Mouse (Mus musculus) lung, embryonic 14.5 days (tissue): ENCODE results near the gene Actr3b. TPM values are rescaled to one million over a fixed set of nuclear protein-coding genes. Genes with fewer than 3 reads are reported as not detected.
"Not testable (repeated sequence)": the region's sequence is repeated elsewhere in the genome, so short reads cannot be mapped to it uniquely, and the experiment has no call there.

Experiments
- ATAC-seq: fragments of 200-750 bp; cut with Nextera tagmentation; 2 replicates; pipeline ENCODE4 v1.8.0; 2017; ENCODE audit warnings: mild to moderate bottlenecking, moderate TSS enrichment, moderate library complexity; ENCODE audit not compliant: insufficient read depth
- DNase-seq: peaks from one replicate; pipeline ENCODE4 v3.0.0-alpha.2; 2015
- H3K27ac ChIP-seq: fragments of 300-500 bp; sonication (generic); 2 replicates; pipeline ENCODE4 v1.5.1; 2014; ENCODE audit warnings: low read depth, mild to moderate bottlenecking, moderate library complexity
- H3K27me3 ChIP-seq: fragments of 300-500 bp; sonication (generic); 2 replicates; pipeline ENCODE4 v1.6.1; 2014; ENCODE audit warnings: low read length, control low read depth; ENCODE audit not compliant: insufficient read depth
- H3K36me3 ChIP-seq: fragments of 300-500 bp; sonication (generic); 2 replicates; pipeline ENCODE4 v1.6.1; 2014; ENCODE audit warnings: control low read depth; ENCODE audit not compliant: insufficient read depth
- H3K4me1 ChIP-seq: fragments of 300-500 bp; sonication (generic); 2 replicates; pipeline ENCODE4 v1.6.1; 2014; ENCODE audit warnings: antibody characterized with exemption, control low read depth; ENCODE audit not compliant: insufficient read depth
- H3K4me2 ChIP-seq: fragments of 300-500 bp; sonication (generic); 2 replicates; pipeline ENCODE4 v1.6.1; 2014; ENCODE audit warnings: mild to moderate bottlenecking
- H3K4me3 ChIP-seq: fragments of 300-500 bp; sonication (generic); 2 replicates; pipeline ENCODE4 v1.5.1; 2014; ENCODE audit warnings: low read depth, low read length
- H3K9ac ChIP-seq: fragments of 300-500 bp; sonication (generic); 2 replicates; pipeline ENCODE4 v1.6.1; 2014
- H3K9me3 ChIP-seq: fragments of 300-500 bp; sonication (generic); 2 replicates; pipeline ENCODE4 v1.6.1; 2016; ENCODE audit warnings: low read depth, low read length, control low read depth
- CTCF ChIP-seq: IDR thresholded peaks from 2 replicates; pipeline ENCODE4 v1.5.1; 2016; ENCODE audit warnings: antibody characterized with exemption, low read depth
- WGBS: fragments of 180-500 bp; shearing (Covaris S2); extraction: QIAGEN DNeasy Blood & Tissue Kit; methylation state at CpG from one replicate; pipeline ENCODE4 v1.1.7; 2014; 5-methylcytosine and 5-hydroxymethylcytosine counted together
- polyA plus RNA-seq: library from polyadenylated mRNA; unstranded; fragments of >200 nt; fragmentation: Nextera tagmentation; extraction: Ambion mirVana; gene quantifications from 2 replicates; pipeline ENCODE4 v1.2.1, GENCODE M21; 2014

The Actr3b gene
- polyA plus RNA-seq = 2.3 and 2.9 TPM in 2 replicates

GRCm38 (mm10) chr5:25759460-25760409 is at the start of gene Actr3b:
Actr3b (plus strand) TSS chr5:25759997.
- ATAC-seq (peak; percentile 97), DNase-seq (peak; percentile 94)
- WGBS = 2% methylated on average over 45 of the region's 45 CpGs
- H3K36me3 ChIP-seq = no peaks in the 10 kb centered on the region
- peak within 1 kb of the TSS; percentile 59 for H3K4me3 ChIP-seq
- no peak for TF ChIP-seq CTCF
- peak within 1 kb of the TSS; percentile 55 for H3K9ac ChIP-seq
- H3K4me2 ChIP-seq = peak within 1 kb of the TSS; percentile 96
- no peak within 1 kb of the TSS for H3K27ac ChIP-seq
- no peaks in the 10 kb centered on the region for H3K27me3 ChIP-seq
- no peaks in the 10 kb centered on the region for H3K4me1 ChIP-seq
- no peaks in the 10 kb centered on the region for H3K9me3 ChIP-seq

GRCm38 (mm10) chr5:25713001-25713706 is 46.6 kb upstream of the Actr3b start:
- not testable (repeated sequence) for DNase-seq
- 79% methylated on average over 4 of the region's 4 CpGs for WGBS

GRCm38 (mm10) chr5:25719390-25719789 is 40.4 kb upstream of the Actr3b start:
- no peaks in the 10 kb centered on the region for H3K9me3 ChIP-seq

More at GRCm38 (mm10) chr5:25713001-25713706, 46.6 kb upstream of the Actr3b start:
- H3K36me3 ChIP-seq, H3K4me2 ChIP-seq, H3K27ac ChIP-seq, H3K27me3 ChIP-seq, H3K9me3 ChIP-seq, H3K4me3 ChIP-seq, H3K4me1 ChIP-seq, H3K9ac ChIP-seq, ATAC-seq: not testable (repeated sequence)

GRCm38 (mm10) chr5:25723016-25723415 is 36.8 kb upstream of the Actr3b start:
- Histone ChIP-seq H3K9ac (no peak overlapping the region), H3K9me3 (no peaks in the 10 kb centered on the region), H3K4me2 (no peak overlapping the region), H3K4me3 (no peak overlapping the region), H3K4me1 (no peaks in the 10 kb centered on the region), H3K36me3 (no peaks in the 10 kb centered on the region), H3K27me3 (no peaks in the 10 kb centered on the region), H3K27ac (no peak overlapping the region)
- DNase-seq (no peak), ATAC-seq (no peak)
- no peak for TF ChIP-seq CTCF
- 81% methylated on average over 2 of the region's 2 CpGs for WGBS

More at GRCm38 (mm10) chr5:25719390-25719789, 40.4 kb upstream of the Actr3b start:
- WGBS = 80% methylated on average over 4 of the region's 4 CpGs
- H3K27ac ChIP-seq = no peak overlapping the region
- no peaks in the 10 kb centered on the region for H3K36me3 ChIP-seq
- no peak overlapping the region for H3K4me3 ChIP-seq
- no peak overlapping the region for H3K9ac ChIP-seq
- no peak for TF ChIP-seq CTCF
- DNase-seq (no peak), ATAC-seq (no peak)
- no peaks in the 10 kb centered on the region for H3K4me1 ChIP-seq
- H3K4me2 ChIP-seq = no peak overlapping the region
- no peaks in the 10 kb centered on the region for H3K27me3 ChIP-seq

GRCm38 (mm10) chr5:25724134-25724675 is 35.6 kb upstream of the Actr3b start:
- DNase-seq (no peak), ATAC-seq (no peak)
- no peak overlapping the region for H3K4me3 ChIP-seq
- no peak overlapping the region for H3K9ac ChIP-seq
- H3K4me2 ChIP-seq = no peak overlapping the region
- H3K4me1 ChIP-seq = no peaks in the 10 kb centered on the region
- H3K27me3 ChIP-seq = no peaks in the 10 kb centered on the region
- no peaks in the 10 kb centered on the region for H3K9me3 ChIP-seq
- TF ChIP-seq CTCF = no peak
- H3K36me3 ChIP-seq = no peaks in the 10 kb centered on the region
- no peak overlapping the region for H3K27ac ChIP-seq
- WGBS = 30% methylated on average over 1 of the region's 1 CpGs

- H3K4me1 ChIP-seq = no peaks in the 10 kb centered on the region
- peak; percentile 65 for TF ChIP-seq CTCF
- no peak overlapping the region for H3K27ac ChIP-seq
- H3K4me3 ChIP-seq = no peak overlapping the region
- WGBS = 11% methylated on average over 1 of the region's 1 CpGs
- H3K9ac ChIP-seq = no peak overlapping the region
- no peaks in the 10 kb centered on the region for H3K27me3 ChIP-seq
- H3K4me2 ChIP-seq = no peak overlapping the region
- H3K9me3 ChIP-seq = no peaks in the 10 kb centered on the region
- DNase-seq (peak; percentile 74), ATAC-seq (no peak)
- H3K36me3 ChIP-seq = no peaks in the 10 kb centered on the region
Measured at GRCm38 (mm10) chr5:25734318-25734717, 25.5 kb upstream of the Actr3b start.

- Histone ChIP-seq H3K4me2 (no peak overlapping the region), H3K9me3 (no peaks in the 10 kb centered on the region), H3K9ac (no peak overlapping the region), H3K27ac (no peak overlapping the region), H3K27me3 (no peaks in the 10 kb centered on the region), H3K4me3 (no peak overlapping the region), H3K36me3 (no peaks in the 10 kb centered on the region), H3K4me1 (no peaks in the 10 kb centered on the region)
- no peak for DNase-seq
- 71% methylated on average over 2 of the region's 2 CpGs for WGBS
- ATAC-seq = no peak
- no peak for TF ChIP-seq CTCF
Measured at GRCm38 (mm10) chr5:25735861-25736260, 23.9 kb upstream of the Actr3b start.
